Mouse (Mus musculus) forebrain, embryonic 14.5 days (tissue): Measurements from ENCODE around the gene Ercc1. TPM values are rescaled to one million over a fixed set of nuclear protein-coding genes. Genes with fewer than 3 reads are reported as not detected.

Experiments
- ATAC-seq: fragments of 200-750 bp; cut with Nextera tagmentation; 2 replicates; pipeline ENCODE4 v1.8.0; 2017; ENCODE audit warnings: mild to moderate bottlenecking, moderate library complexity
- DNase-seq: peaks from one replicate; pipeline ENCODE4 v3.0.0-alpha.2; 2015; ENCODE audit warnings: low spot score
- H3K27ac ChIP-seq: fragments of 300-500 bp; sonication (generic); 2 replicates; pipeline ENCODE4 v1.5.1; 2014; ENCODE audit warnings: low read depth, mild to moderate bottlenecking, control low read depth, low read length, moderate library complexity
- H3K27me3 ChIP-seq: fragments of 300-500 bp; sonication (generic); replicated peaks from 2 replicates; pipeline ENCODE4 v1.6.1; 2014; ENCODE audit warnings: low read length, control low read depth, mixed read lengths; ENCODE audit not compliant: control insufficient read depth, insufficient read depth
- H3K36me3 ChIP-seq: fragments of 300-500 bp; sonication (generic); 2 replicates; pipeline ENCODE4 v1.6.1; 2014; ENCODE audit warnings: low read length, control low read depth; ENCODE audit not compliant: control insufficient read depth, insufficient read depth
- H3K4me1 ChIP-seq: fragments of 300-500 bp; sonication (generic); 2 replicates; pipeline ENCODE4 v1.6.1; 2014; ENCODE audit warnings: antibody characterized with exemption, low read length, control low read depth; ENCODE audit not compliant: control insufficient read depth, insufficient read depth
- H3K4me2 ChIP-seq: fragments of 300-500 bp; sonication (generic); 2 replicates; pipeline ENCODE4 v1.6.1; 2014; ENCODE audit warnings: mild to moderate bottlenecking, control low read depth, low read length
- H3K4me3 ChIP-seq: fragments of 300-500 bp; sonication (generic); 2 replicates; pipeline ENCODE4 v1.5.1; 2014; ENCODE audit warnings: low read depth, low read length, control low read depth
- H3K9ac ChIP-seq: fragments of 300-500 bp; sonication (generic); 2 replicates; pipeline ENCODE4 v1.6.1; 2014; ENCODE audit warnings: mild to moderate bottlenecking, low read length, control low read depth, moderate library complexity
- H3K9me3 ChIP-seq: fragments of 300-500 bp; sonication (generic); replicated peaks from 2 replicates; pipeline ENCODE4 v1.6.1; 2016; ENCODE audit warnings: low read length, control low read depth, mixed read lengths; ENCODE audit not compliant: control insufficient read depth
- WGBS: fragments of 180-500 bp; shearing (Covaris S2); extraction: QIAGEN DNeasy Blood & Tissue Kit; methylation state at CpG from one replicate; pipeline ENCODE4 v1.1.7; 2014; 5-methylcytosine and 5-hydroxymethylcytosine counted together
- polyA plus RNA-seq: library from polyadenylated mRNA; unstranded; fragments of >200 nt; fragmentation: Nextera tagmentation; extraction: Ambion mirVana; gene quantifications from 2 replicates; pipeline ENCODE4 v1.2.1, GENCODE M21; 2014

Ercc1 gene
- polyA plus RNA-seq, 1 experiment from 2014 or later: 101 TPM

GRCm38 (mm10) chr7:19302264-19303045 is 42.1 kb upstream of the Ercc1 start:
- 54% methylated on average over 13 of the region's 13 CpGs for WGBS
- Histone ChIP-seq H3K4me2 (peak overlapping the region; percentile 48), H3K36me3 (no peaks in the 10 kb centered on the region), H3K4me1 (peaks cover 4% of the 10 kb centered on the region; the same call in 1 of the 2 replicates), H3K27me3 (peaks cover 48% of the 10 kb centered on the region), H3K9ac (peak overlapping the region; percentile 42; the same call in 1 of the 2 replicates), H3K4me3 (peak overlapping the region; percentile 42; the same call in 1 of the 2 replicates), H3K27ac (no peak overlapping the region), H3K9me3 (no peaks in the 10 kb centered on the region)
- DNase-seq (no peak), ATAC-seq (no peak)

- H3K9me3 ChIP-seq: no peaks in the 10 kb centered on the region
- no peak overlapping the region for H3K4me2 ChIP-seq
- H3K4me1 ChIP-seq: peaks cover 4% of the 10 kb centered on the region; the same call in 1 of the 2 replicates
- no peak for ATAC-seq
- no peak overlapping the region for H3K27ac ChIP-seq
- H3K27me3 ChIP-seq: peaks cover 48% of the 10 kb centered on the region
- no peaks in the 10 kb centered on the region for H3K36me3 ChIP-seq
- H3K9ac ChIP-seq: no peak overlapping the region
- no peak for DNase-seq
- H3K4me3 ChIP-seq: no peak overlapping the region
- 82% methylated on average over 12 of the region's 12 CpGs for WGBS
Observed at GRCm38 (mm10) chr7:19303046-19303305, 41.6 kb upstream of the Ercc1 start.

DNA sequence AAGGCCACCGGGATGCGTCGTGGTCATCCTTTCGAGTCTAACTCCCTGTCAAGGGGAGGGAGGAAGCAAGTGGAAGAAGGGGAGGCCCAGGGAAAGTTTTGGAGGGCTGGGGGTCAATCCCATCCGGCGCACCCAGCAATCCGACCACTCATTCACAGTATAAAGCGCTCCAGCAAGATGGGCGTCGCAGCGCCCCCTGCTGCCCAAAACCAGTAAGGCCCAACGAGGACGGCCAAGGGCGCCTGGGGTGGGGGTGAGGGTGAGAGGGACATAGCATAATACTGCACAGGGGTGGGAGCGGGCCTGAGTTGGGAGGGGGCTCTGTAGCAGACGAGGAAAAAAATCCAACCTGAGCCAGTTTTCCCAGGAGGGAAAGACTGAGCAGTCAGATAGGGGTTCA is 40.8 kb upstream of the Ercc1 start:
- H3K9ac ChIP-seq: peak overlapping the region; percentile 35; the same call in 1 of the 2 replicates
- WGBS: under 1% methylated on average over 16 of the region's 16 CpGs

GRCm38 (mm10) chr7:19304501-19305412 is 39.8 kb upstream of the Ercc1 start:
- DNase-seq (no peak), ATAC-seq (no peak)
- 2% methylated on average over 48 of the region's 48 CpGs for WGBS
- peaks cover 10% of the 10 kb centered on the region for H3K4me1 ChIP-seq
- H3K9me3 ChIP-seq: no peaks in the 10 kb centered on the region
- H3K4me3 ChIP-seq: peak overlapping the region; percentile 19
- H3K27me3 ChIP-seq: peaks cover 48% of the 10 kb centered on the region
- peak overlapping the region; percentile 10 for H3K9ac ChIP-seq
- H3K4me2 ChIP-seq: peak overlapping the region; percentile 39
- H3K36me3 ChIP-seq: no peaks in the 10 kb centered on the region
- no peak overlapping the region for H3K27ac ChIP-seq

More for the DNA sequence above, 40.8 kb upstream of the Ercc1 start:
- Histone ChIP-seq H3K4me3 (peak overlapping the region; percentile 8; the same call in 1 of the 2 replicates), H3K9me3 (no peaks in the 10 kb centered on the region), H3K27me3 (peaks cover 48% of the 10 kb centered on the region), H3K4me2 (peak overlapping the region; percentile 41), H3K4me1 (peaks cover 4% of the 10 kb centered on the region; the same call in 1 of the 2 replicates), H3K36me3 (no peaks in the 10 kb centered on the region), H3K27ac (no peak overlapping the region)
- DNase-seq: peak; percentile 67
- no peak for ATAC-seq

GRCm38 (mm10) chr7:19305413-19305735 is 39.2 kb upstream of the Ercc1 start:
- no peak for DNase-seq
- peak overlapping the region; percentile 10 for H3K9ac ChIP-seq
- WGBS: 10% methylated on average over 6 of the region's 6 CpGs
- H3K27me3 ChIP-seq: peaks cover 48% of the 10 kb centered on the region
- no peaks in the 10 kb centered on the region for H3K36me3 ChIP-seq
- no peaks in the 10 kb centered on the region for H3K9me3 ChIP-seq
- peak overlapping the region; percentile 19 for H3K4me3 ChIP-seq
- H3K27ac ChIP-seq: no peak overlapping the region
- ATAC-seq: no peak
- H3K4me1 ChIP-seq: peaks cover 11% of the 10 kb centered on the region
- peak overlapping the region; percentile 39; the same call in 1 of the 2 replicates for H3K4me2 ChIP-seq

DNA sequence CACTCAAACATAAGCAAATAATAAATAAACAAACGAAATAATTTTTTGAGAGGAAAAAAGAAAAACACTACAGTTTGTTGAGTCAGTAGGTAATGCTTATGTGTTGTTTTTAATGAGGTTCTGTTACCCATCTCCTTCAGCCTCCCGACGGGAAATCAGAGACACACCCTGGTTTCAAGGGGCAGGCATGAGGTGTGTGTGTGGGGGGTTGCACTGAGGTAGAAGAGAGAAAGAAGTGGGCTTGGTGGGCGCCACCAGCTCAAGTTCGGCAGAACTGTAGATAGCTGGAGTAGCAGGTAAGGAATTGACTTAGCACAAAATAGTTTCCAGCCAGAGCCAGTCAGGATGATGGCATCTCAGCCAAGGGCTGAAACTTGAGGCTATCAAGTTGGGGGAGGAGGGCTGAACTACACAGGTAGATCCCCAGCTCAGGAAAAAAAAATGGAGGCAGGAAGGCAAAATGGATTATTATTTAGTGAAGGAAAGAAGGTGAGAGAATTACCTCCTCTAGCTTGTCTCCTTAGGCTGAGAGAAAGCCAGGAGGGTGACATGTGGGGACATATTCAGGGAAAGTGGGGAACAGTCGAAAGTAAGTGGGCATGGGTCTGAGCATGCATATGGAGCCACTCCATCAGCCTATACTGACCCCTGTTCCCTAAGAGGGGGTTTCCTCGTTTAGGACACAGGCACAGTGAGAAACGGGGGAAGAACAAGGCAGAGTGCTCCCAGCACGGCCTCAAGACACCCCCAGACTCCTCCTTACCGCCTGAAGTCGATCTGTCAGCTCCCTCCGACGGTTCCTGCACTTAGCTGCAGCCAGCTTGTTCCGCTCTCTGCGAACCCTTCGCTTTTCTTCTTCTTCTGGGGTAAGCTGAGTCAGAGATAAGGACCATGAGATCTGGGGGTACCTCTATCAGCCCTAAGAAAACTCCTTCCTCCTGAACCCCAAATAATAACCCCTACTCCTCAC is 38.5 kb upstream of the Ercc1 start:
- 60% methylated on average over 16 of the region's 16 CpGs for WGBS
- no peak overlapping the region for H3K27ac ChIP-seq
- H3K27me3 ChIP-seq: peaks cover 48% of the 10 kb centered on the region
- ATAC-seq: no peak
- no peak overlapping the region for H3K4me3 ChIP-seq
- H3K4me1 ChIP-seq: peaks cover 13% of the 10 kb centered on the region
- no peak for DNase-seq
- no peaks in the 10 kb centered on the region for H3K9me3 ChIP-seq
- H3K9ac ChIP-seq: no peak overlapping the region
- no peaks in the 10 kb centered on the region for H3K36me3 ChIP-seq
- no peak overlapping the region for H3K4me2 ChIP-seq

DNA sequence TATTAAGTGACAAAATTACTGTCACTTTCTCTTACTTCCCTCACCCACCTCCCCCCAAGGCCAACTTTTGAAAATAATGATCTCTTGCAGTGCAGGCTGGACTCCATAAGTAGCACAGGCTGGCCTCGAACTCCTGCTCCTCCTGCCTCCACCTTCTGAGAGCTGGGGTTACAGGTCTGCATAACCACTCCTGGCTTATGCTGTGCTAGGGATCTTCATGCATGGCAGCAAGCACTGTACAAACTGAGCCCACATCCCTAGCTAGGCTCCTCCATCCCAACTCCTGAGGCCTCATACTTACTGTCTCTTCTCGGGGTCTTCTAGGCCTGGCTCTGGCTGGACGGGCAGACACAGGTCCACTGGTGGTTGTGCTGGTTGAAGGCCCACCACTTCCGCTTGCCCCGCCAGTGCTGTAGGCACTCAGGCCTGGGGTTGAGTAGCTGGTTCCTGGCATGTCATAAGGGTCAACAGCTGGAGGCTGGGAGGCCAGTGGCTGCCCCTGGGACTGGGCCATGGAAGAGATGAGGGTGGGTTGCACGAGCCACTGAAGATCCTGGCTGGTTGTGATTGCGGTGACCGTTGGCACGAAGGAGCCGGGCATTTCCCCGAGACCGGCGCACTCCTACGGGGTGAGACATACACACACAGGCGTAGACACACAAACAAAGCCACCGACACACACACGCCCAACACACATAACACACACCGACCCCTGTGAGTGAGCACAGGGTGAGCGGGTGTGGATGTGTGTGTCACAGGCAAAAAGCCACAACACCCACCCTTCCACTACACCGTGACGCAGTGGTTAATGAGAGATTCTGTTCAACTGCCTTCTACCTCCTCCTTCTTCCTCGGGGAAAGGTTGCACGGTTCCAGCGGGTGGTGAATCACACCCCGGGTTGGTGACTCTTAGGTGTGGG is 37.5 kb upstream of the Ercc1 start:
- Histone ChIP-seq H3K27me3 (peaks cover 48% of the 10 kb centered on the region), H3K9ac (no peak overlapping the region), H3K4me2 (no peak overlapping the region), H3K36me3 (no peaks in the 10 kb centered on the region), H3K4me3 (no peak overlapping the region), H3K4me1 (peaks cover 13% of the 10 kb centered on the region), H3K27ac (no peak overlapping the region), H3K9me3 (no peaks in the 10 kb centered on the region)
- ATAC-seq (no peak), DNase-seq (no peak)
- 70% methylated on average over 25 of the region's 25 CpGs for WGBS
